Mouse (Mus musculus) liver, postnatal 0 days (tissue): ENCODE results near the gene Rab11fip3.

Experiments
- CTCF ChIP-seq: sonication (generic); IDR thresholded peaks from 2 replicates; pipeline ENCODE4 v1.5.1; 2016; ENCODE audit warnings: antibody characterized with exemption, low read depth
- EP300 ChIP-seq: IDR thresholded peaks from 2 replicates; pipeline ENCODE4 v1.6.1; 2016; ENCODE audit warnings: antibody characterized with exemption, low read depth, mild to moderate bottlenecking

GRCm38 (mm10) chr17:26007646-26008045 lies 61.7 kb downstream of the Rab11fip3 start:
- TF ChIP-seq CTCF, result no peak
- TF ChIP-seq EP300, result no peak
